Comparison of ENCODE assay signal across 9 mouse cellular contexts in genomic region chr12:58212261-58212923, GRCm38 (mm10). TPM values are rescaled to one million over a fixed set of nuclear protein-coding genes. Genes with fewer than 3 reads are reported as not detected.
DNase-seq lines count a peak whose midpoint lies in the region; ATAC-seq lines count a peak whose summit lies in the region.
"Had no signal": no experiment of that assay in that cellular context is flagged by ENCODE, and none has a peak within 500 bp of the region (broad histone marks: within the 10 kb centered on the region; RNA-seq: fewer than 3 reads in every experiment).

No protein-coding gene starts in this region.

- peak overlapping the region; percentile 89 for H3K4me2 ChIP-seq in forebrain, embryonic 12.5 days
- peak overlapping the region; percentile 94 for H3K4me2 ChIP-seq in intestine, embryonic 15.5 days (replicated peaks)
- H3K4me2 ChIP-seq in limb, embryonic 15.5 days = peak overlapping the region; percentile 90

- H3K36me3 ChIP-seq in megakaryocyte, embryonic 14.5 days (replicated peaks; ENCODE audit: low read length) = no peaks in the 10 kb centered on the region
- H3K36me3 ChIP-seq in forebrain, embryonic 12.5 days (replicated peaks) = no peaks in the 10 kb centered on the region
- no peaks in the 10 kb centered on the region for H3K36me3 ChIP-seq in intestine, embryonic 15.5 days
- no peaks in the 10 kb centered on the region for H3K36me3 ChIP-seq in limb, embryonic 15.5 days

- peak overlapping the region; percentile 51 for H3K9ac ChIP-seq in forebrain, embryonic 12.5 days
- peak overlapping the region; percentile 26; the same call in 1 of the 2 replicates for H3K9ac ChIP-seq in intestine, embryonic 15.5 days
- no peak overlapping the region for H3K9ac ChIP-seq in limb, embryonic 15.5 days

- H3K27ac ChIP-seq in forebrain, embryonic 12.5 days = no peak overlapping the region
- H3K27ac ChIP-seq in intestine, embryonic 15.5 days = no peak overlapping the region
- H3K27ac ChIP-seq in limb, embryonic 15.5 days = no peak overlapping the region

- H3K27me3 ChIP-seq in megakaryocyte, embryonic 14.5 days (replicated peaks) = peaks cover 52% of the 10 kb centered on the region
- peaks cover 61% of the 10 kb centered on the region for H3K27me3 ChIP-seq in forebrain, embryonic 12.5 days
- peaks cover 33% of the 10 kb centered on the region for H3K27me3 ChIP-seq in intestine, embryonic 15.5 days (replicated peaks)
- H3K27me3 ChIP-seq in limb, embryonic 15.5 days = peaks cover 38% of the 10 kb centered on the region

- H3K9me3 ChIP-seq in megakaryocyte, embryonic 14.5 days = peaks cover 17% of the 10 kb centered on the region
- no peaks in the 10 kb centered on the region for H3K9me3 ChIP-seq in forebrain, embryonic 12.5 days
- H3K9me3 ChIP-seq in intestine, embryonic 15.5 days = no peaks in the 10 kb centered on the region
- no peaks in the 10 kb centered on the region for H3K9me3 ChIP-seq in limb, embryonic 15.5 days

- no peak for ATAC-seq in megakaryocyte, adult 5-6 weeks (ENCODE audit: poor library complexity, severe bottlenecking)
- ATAC-seq in forebrain, embryonic 12.5 days (ENCODE audit: low FRiP score) = peak; percentile 68
- peak; percentile 46 for ATAC-seq in intestine, embryonic 15.5 days
- ATAC-seq in limb, embryonic 15.5 days (ENCODE audit: insufficient number of reproducible peaks, low FRiP score, low TSS enrichment, low read depth) = no peak
- ATAC-seq in erythroblast, adult 5-6 weeks (replicated peaks; ENCODE audit: low FRiP score, poor library complexity, severe bottlenecking) = no peak

- WGBS in forebrain, embryonic 12.5 days = under 1% methylated on average over 39 of the region's 39 CpGs
- 1% methylated on average over 39 of the region's 39 CpGs for WGBS in intestine, embryonic 15.5 days
- under 1% methylated on average over 39 of the region's 39 CpGs for WGBS in limb, embryonic 15.5 days

- DNase-seq in retina, embryonic 14.5 days (ENCODE audit: low spot score) = peak; percentile 63
- no peak for DNase-seq in MN1 (ENCODE audit: low spot score)

- H3K4me3 ChIP-seq in megakaryocyte, embryonic 14.5 days (replicated peaks) = peak overlapping the region; percentile 91
- peak overlapping the region; percentile 50 for H3K4me3 ChIP-seq in forebrain, embryonic 12.5 days (replicated peaks)
- H3K4me3 ChIP-seq in intestine, embryonic 15.5 days (replicated peaks) = peak overlapping the region; percentile 47
- peak overlapping the region; percentile 43 for H3K4me3 ChIP-seq in limb, embryonic 15.5 days
- H3K4me3 ChIP-seq: myocyte had no signal

- H3K4me1 ChIP-seq in megakaryocyte, embryonic 14.5 days = peaks cover 33% of the 10 kb centered on the region
- peaks cover 26% of the 10 kb centered on the region for H3K4me1 ChIP-seq in forebrain, embryonic 12.5 days
- H3K4me1 ChIP-seq in intestine, embryonic 15.5 days (replicated peaks) = peaks cover 18% of the 10 kb centered on the region
- peaks cover 33% of the 10 kb centered on the region for H3K4me1 ChIP-seq in limb, embryonic 15.5 days

RNA-seq across cellular contexts. Expression of gene Sstr1, which starts 0.8 kb away (rescaled TPM):
- not detected in 2 replicates for polyA plus RNA-seq in megakaryocyte, embryonic 14.5 days (2012; ENCODE audit: insufficient read depth, low replicate concordance)
- total RNA-seq in megakaryocyte, adult 5-6 weeks (2015) = not detected in 2 replicates
- total RNA-seq in megakaryocyte, adult 5-6 weeks (2017) = not detected in 2 replicates
- 1.9 and 2.4 TPM in 2 replicates for polyA plus RNA-seq in forebrain, embryonic 12.5 days (2016; fragmentation: Nextera tagmentation; extraction: Ambion mirVana)
- polyA plus RNA-seq in intestine, embryonic 15.5 days (2015; fragmentation: Nextera tagmentation; extraction: Ambion mirVana) = 1.00 and 1.4 TPM in 2 replicates
- polyA plus RNA-seq in limb, embryonic 15.5 days (2015; fragmentation: Nextera tagmentation; extraction: Ambion mirVana) = 2.0 and 2.7 TPM in 2 replicates
- not detected in 2 replicates for total RNA-seq in erythroblast, adult 5-6 weeks (2015; ENCODE audit: low replicate concordance)
- not detected in 2 replicates for total RNA-seq in erythroblast, adult 5-6 weeks (2017; ENCODE audit: low replicate concordance)
- polyA plus RNA-seq: myocyte had no signal

RNA-seq across cellular contexts. Expression of gene Clec14a, which starts 56.7 kb away (rescaled TPM):
- polyA plus RNA-seq in megakaryocyte, embryonic 14.5 days (2012; ENCODE audit: insufficient read depth, low replicate concordance) = not detected in 2 replicates
- not detected in 2 replicates for total RNA-seq in megakaryocyte, adult 5-6 weeks (2015)
- total RNA-seq in megakaryocyte, adult 5-6 weeks (2017) = not detected in 2 replicates
- polyA plus RNA-seq in forebrain, embryonic 12.5 days (2016; fragmentation: Nextera tagmentation; extraction: Ambion mirVana) = 4.6 and 5.5 TPM in 2 replicates
- polyA plus RNA-seq in intestine, embryonic 15.5 days (2015; fragmentation: Nextera tagmentation; extraction: Ambion mirVana) = 8.7 and 9.6 TPM in 2 replicates
- polyA plus RNA-seq in limb, embryonic 15.5 days (2015; fragmentation: Nextera tagmentation; extraction: Ambion mirVana) = 20.5 and 22.1 TPM in 2 replicates
- not detected in 2 replicates for total RNA-seq in erythroblast, adult 5-6 weeks (2015; ENCODE audit: low replicate concordance)
- not detected in 2 replicates for total RNA-seq in erythroblast, adult 5-6 weeks (2017; ENCODE audit: low replicate concordance)

Comparison
In these comparisons a context has a peak if more than half of its experiments do, and no peak if none do; other contexts are left out.
1. ATAC-seq: peak in forebrain, embryonic 12.5 days (single experiment) and intestine, embryonic 15.5 days (single experiment); none in megakaryocyte, adult 5-6 weeks (single experiment), limb, embryonic 15.5 days (single experiment) and erythroblast, adult 5-6 weeks (single experiment).
2. Peak in every context shown above with its lines, with median percentiles within 50 percentile points of each other: H3K4me3 ChIP-seq and H3K4me2 ChIP-seq.